Mouse (Mus musculus): ENCODE measurements around the gene Plekha6. TPM values are rescaled to one million over a fixed set of nuclear protein-coding genes. Genes with fewer than 3 reads are reported as not detected.
A peak's percentile ranks its signal among the peaks of the same experiment; 100 is the strongest.

Gene Plekha6
- total RNA-seq, 2 experiments from 2014 or later, result 7.4 to 12.5 TPM

DNA sequence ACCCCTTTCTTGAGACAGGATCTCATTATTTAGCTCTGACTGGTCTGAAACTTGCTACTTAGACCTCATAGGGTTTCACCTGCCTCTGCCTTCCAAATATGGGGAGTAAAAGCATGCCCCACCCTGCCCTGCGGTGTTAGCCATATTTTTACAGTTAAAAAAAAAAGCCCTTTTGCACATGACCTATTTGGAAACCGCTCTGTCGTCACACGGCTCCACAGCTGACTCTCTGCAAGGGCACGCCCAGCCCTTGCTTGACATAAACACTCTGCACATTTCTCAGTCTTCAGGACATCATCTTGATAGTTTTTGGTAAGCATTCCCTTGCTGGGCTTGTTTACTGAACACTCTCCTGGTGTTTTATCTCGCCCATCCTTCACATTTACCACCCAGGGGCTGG, 11.1 kb downstream of the Plekha6 start:
- DNase-seq, result no peak
- Histone ChIP-seq H3K4me3 (no peak overlapping the region), H3K27ac (no peak overlapping the region)
- no peak for TF ChIP-seq CTCF (IDR thresholded peaks at IDR 0.05)
- intact Hi-C loops (cut with DNase I), result loop anchor here (10.0 kb wide), 1 partner anchor 440 kb away; the partner anchor contains the start of gene Snrpe

GRCm38 (mm10) chr1:133177480-133178172, 13.6 kb downstream of the Plekha6 start:
- no peak overlapping the region for H3K27ac ChIP-seq
- H3K4me3 ChIP-seq, result no peak overlapping the region
- intact Hi-C loops (cut with DNase I), result loop anchor here (1.0 to 10.0 kb wide), 3 partner anchors 130 to 437 kb away; partner anchors contain the start of gene Snrpe
- peak; percentile 97 for TF ChIP-seq CTCF (IDR thresholded peaks at IDR 0.05)
- DNase-seq, result peak; percentile 71

DNA sequence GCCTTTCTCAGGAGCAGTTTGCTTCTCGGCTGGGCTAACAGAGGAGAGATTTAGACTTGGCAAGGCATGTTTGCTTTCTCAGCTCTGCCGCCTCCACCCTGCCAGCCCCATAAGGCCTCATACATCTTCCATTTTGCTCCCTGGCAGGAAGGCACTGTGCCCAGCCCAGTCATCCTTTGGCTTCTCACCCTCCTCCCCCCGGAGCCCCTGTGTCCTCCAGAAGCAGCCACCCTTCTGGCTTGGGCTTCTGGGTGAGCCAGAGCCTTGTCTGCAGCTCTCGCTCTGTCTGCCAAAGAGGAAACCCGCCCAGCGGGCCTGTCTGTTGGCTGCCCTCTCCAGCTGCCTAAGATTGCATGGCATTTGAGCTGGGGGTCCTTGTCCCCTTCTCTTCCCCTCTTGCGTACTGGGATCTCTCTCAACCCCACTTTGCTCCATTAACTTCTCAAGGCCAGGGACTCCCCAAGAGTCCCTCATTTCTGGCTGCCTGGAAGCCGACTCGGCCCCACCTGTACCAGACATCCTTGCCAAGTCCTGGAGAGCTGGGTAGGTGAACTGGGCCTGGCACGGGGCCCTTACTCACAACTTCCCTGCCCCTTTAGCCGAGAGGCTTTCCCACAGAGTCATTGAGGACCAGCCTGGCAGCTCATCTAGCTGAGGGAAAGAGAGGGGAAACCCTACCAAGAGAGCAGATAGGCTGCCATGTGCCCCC, 14.9 kb downstream of the Plekha6 start:
- H3K4me3 ChIP-seq, result no peak overlapping the region
- TF ChIP-seq CTCF (IDR thresholded peaks at IDR 0.05), result no peak
- intact Hi-C loops (cut with DNase I), result loop anchor here (2.0 to 10.0 kb wide), 2 partner anchors 174 to 436 kb away; partner anchors contain the start of gene Snrpe
- peak; percentile 39 for DNase-seq
- H3K27ac ChIP-seq, result no peak overlapping the region

GRCm38 (mm10) chr1:133181072-133182015, 17.3 kb downstream of the Plekha6 start:
- intact Hi-C loops (cut with DNase I), result loop anchor here (1.0 to 5.0 kb wide), 2 partner anchors 86 to 126 kb away; no protein-coding TSS in a partner anchor
- peak; percentile 97 for TF ChIP-seq CTCF (IDR thresholded peaks at IDR 0.05)
- Histone ChIP-seq H3K4me3 (peak overlapping the region; percentile 75), H3K27ac (peak overlapping the region; percentile 20; the same call in 1 of the 2 replicates)
- peak; percentile 84 for DNase-seq

DNA sequence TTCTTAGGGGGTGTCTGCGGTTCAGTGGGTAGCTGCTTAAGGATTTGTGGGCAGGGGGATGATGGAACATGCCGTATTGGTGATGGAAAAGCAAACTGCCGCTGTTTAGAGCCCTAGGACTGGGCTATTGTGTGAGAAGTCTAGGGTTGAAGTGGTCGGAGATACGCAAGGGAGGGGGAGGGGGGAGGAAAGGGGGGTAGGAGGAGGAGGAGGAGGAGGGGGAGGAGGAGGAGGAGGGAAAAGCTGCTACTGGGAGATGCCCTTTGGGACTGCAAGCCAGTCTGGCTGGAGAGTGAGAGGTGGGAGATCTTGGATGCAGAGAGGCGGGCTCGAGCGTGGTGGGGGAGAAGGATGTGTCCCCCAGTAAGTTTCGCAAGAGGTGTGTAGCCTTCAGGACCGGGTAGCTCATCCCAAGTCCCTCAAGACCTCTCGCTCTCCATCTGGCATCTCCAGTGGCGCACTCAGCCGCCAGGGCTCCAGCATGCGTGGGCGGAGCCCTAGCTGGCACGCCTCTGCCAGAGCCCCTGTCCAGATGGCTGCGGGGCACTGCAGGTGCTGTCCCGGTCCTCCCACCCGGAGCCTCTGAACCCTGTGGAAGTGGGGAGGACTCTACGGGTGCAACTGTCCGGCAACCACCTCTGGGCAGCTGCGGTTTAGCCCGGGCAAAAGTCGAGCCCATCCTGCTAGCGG, 18.2 kb downstream of the Plekha6 start:
- intact Hi-C loops (cut with DNase I), result loop anchor here (5.0 kb wide), 1 partner anchor 85 kb away; no protein-coding TSS in a partner anchor
- no peak; the same call in 1 of the 2 replicates for TF ChIP-seq CTCF (IDR thresholded peaks at IDR 0.05)
- peak overlapping the region; percentile 52 for H3K27ac ChIP-seq

GRCm38 (mm10) chr1:133182706-133183095, 18.7 kb downstream of the Plekha6 start:
- no peak for DNase-seq
- H3K27ac ChIP-seq, result peak overlapping the region; percentile 52
- intact Hi-C loops (cut with DNase I), result loop anchor here (5.0 kb wide), 1 partner anchor 85 kb away; no protein-coding TSS in a partner anchor
- peak overlapping the region; percentile 75 for H3K4me3 ChIP-seq
- no peak for TF ChIP-seq CTCF (IDR thresholded peaks at IDR 0.05)

More for the DNA sequence above, 18.2 kb downstream of the Plekha6 start:
- peak overlapping the region; percentile 75 for H3K4me3 ChIP-seq
- DNase-seq, result peak; percentile 72

GRCm38 (mm10) chr1:133183141-133183925, 19.3 kb downstream of the Plekha6 start:
- intact Hi-C loops (cut with DNase I), result loop anchor here (5.0 kb wide), 1 partner anchor 84 kb away; no protein-coding TSS in a partner anchor
- Histone ChIP-seq H3K4me3 (no peak overlapping the region), H3K27ac (no peak overlapping the region)
- no peak for DNase-seq
- TF ChIP-seq CTCF (IDR thresholded peaks at IDR 0.05), result no peak

DNA sequence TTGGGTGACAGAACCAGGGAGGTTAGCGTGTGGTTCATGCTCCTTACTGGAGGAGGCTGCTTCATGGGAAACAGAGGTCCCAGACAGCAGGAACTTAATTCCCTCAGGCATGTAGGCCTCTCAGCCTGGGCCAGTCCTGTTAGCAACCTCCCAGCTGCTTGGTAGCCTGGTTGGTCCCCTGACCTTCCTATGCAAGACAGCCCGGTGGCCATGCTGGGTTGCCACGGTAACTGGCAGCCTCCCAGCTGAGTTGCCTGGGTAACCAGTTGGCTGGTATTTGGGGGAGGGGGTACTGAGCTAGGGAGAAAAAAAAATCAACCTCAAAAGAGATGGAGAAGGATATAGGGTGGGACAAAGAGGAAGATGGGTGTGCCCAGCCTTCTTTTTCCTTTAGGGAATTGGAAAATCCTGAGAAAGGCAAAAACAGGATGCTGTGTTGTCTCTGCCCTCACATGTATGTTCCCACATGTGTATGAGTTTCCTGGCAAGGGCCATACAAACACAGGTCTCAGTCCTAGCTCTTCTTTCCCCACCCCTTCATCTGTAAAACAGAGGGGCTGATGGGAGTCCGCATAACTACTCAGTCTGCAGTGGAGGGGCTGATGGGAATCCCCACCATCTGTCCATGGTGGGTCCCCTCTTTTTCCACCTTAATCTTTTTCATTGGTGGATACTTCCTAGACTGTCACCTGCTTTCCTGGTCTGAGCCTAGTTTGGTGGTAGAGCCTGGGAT, 24.1 kb downstream of the Plekha6 start:
- DNase-seq, result peak; percentile 45
- Histone ChIP-seq H3K27ac (peak overlapping the region; percentile 90), H3K4me3 (no peak overlapping the region)
- TF ChIP-seq CTCF (IDR thresholded peaks at IDR 0.05), result no peak
- intact Hi-C loops (cut with DNase I), result no loop called here

GRCm38 (mm10) chr1:133188719-133189118, 24.7 kb downstream of the Plekha6 start:
- Histone ChIP-seq H3K27ac (peak overlapping the region; percentile 90), H3K4me3 (peak overlapping the region; percentile 45)
- peak; percentile 29 for DNase-seq
- no peak for TF ChIP-seq CTCF (IDR thresholded peaks at IDR 0.05)
- intact Hi-C loops (cut with DNase I), result no loop called here

GRCm38 (mm10) chr1:133189471-133189870, 25.5 kb downstream of the Plekha6 start:
- no peak for DNase-seq
- no peak overlapping the region; the same call in 1 of the 2 replicates for H3K4me3 ChIP-seq
- no peak for TF ChIP-seq CTCF (IDR thresholded peaks at IDR 0.05)
- H3K27ac ChIP-seq, result peak overlapping the region; percentile 90
- intact Hi-C loops (cut with DNase I), result no loop called here

Measured in gastrocnemius, adult 2 months (tissue).